Mouse (Mus musculus) heart, embryonic 14.5 days (tissue): ENCODE data around the gene Myocd. TPM values are rescaled to one million over a fixed set of nuclear protein-coding genes. Genes with fewer than 3 reads are reported as not detected.
A peak's percentile ranks its signal among the peaks of the same experiment; 100 is the strongest.

Experiments used
- ATAC-seq: fragments of 200-750 bp; cut with Nextera tagmentation; 2 replicates; pipeline ENCODE4 v1.8.0; 2017; ENCODE audit warnings: low read depth, moderate TSS enrichment; ENCODE audit not compliant: insufficient number of reproducible peaks, insufficient read depth, low FRiP score
- H3K27ac ChIP-seq, 2 experiments: fragments of 200-500 bp in 1 of 2; fragments of 300-500 bp in 1 of 2; sonication (generic) in 1 of 2; replicated peaks in 1 of 2; 2 replicates each; pipeline ENCODE4 v1.5.1; 2012 to 2014; ENCODE audit warnings: low read depth in 2 of 2, low read length in 2 of 2, control low read depth in 1 of 2, mild to moderate bottlenecking in 1 of 2, mixed read lengths in 1 of 2; ENCODE audit not compliant: control insufficient read depth in 1 of 2, insufficient read depth in 1 of 2
- H3K27me3 ChIP-seq: fragments of 300-500 bp; sonication (generic); 2 replicates; pipeline ENCODE4 v1.6.1; 2014; ENCODE audit warnings: mild to moderate bottlenecking, low read length, control low read depth; ENCODE audit not compliant: control insufficient read depth, insufficient read depth
- H3K36me3 ChIP-seq: fragments of 300-500 bp; sonication (generic); 2 replicates; pipeline ENCODE4 v1.6.1; 2014; ENCODE audit warnings: mild to moderate bottlenecking, control low read depth, low read length, mixed read lengths; ENCODE audit not compliant: control insufficient read depth, insufficient read depth
- H3K4me1 ChIP-seq, 2 experiments: fragments of 200-500 bp in 1 of 2; fragments of 300-500 bp in 1 of 2; sonication (generic) in 1 of 2; 2 replicates each; pipeline ENCODE4 v1.6.1; 2012 to 2014; ENCODE audit warnings: low read length in 2 of 2, control low read depth in 1 of 2, mixed read lengths in 1 of 2; ENCODE audit not compliant: control insufficient read depth in 2 of 2, insufficient read depth in 2 of 2
- H3K4me2 ChIP-seq: fragments of 300-500 bp; sonication (generic); 2 replicates; pipeline ENCODE4 v1.6.1; 2014; ENCODE audit warnings: mild to moderate bottlenecking, low read length
- H3K4me3 ChIP-seq, 2 experiments: fragments of 200-500 bp in 1 of 2; fragments of 300-500 bp in 1 of 2; sonication (generic) in 1 of 2; 2 replicates each; pipeline ENCODE4 v1.5.1; 2012 to 2014; ENCODE audit warnings: low read length in 2 of 2, mild to moderate bottlenecking in 2 of 2, control low read depth in 1 of 2, low read depth in 1 of 2, moderate library complexity in 1 of 2; ENCODE audit not compliant: control insufficient read depth in 1 of 2, insufficient read depth in 1 of 2
- H3K9ac ChIP-seq: fragments of 300-500 bp; sonication (generic); 2 replicates; pipeline ENCODE4 v1.6.1; 2014; ENCODE audit warnings: mild to moderate bottlenecking, low read length
- H3K9me3 ChIP-seq: fragments of 300-500 bp; sonication (generic); 2 replicates; pipeline ENCODE4 v1.6.1; 2016; ENCODE audit warnings: low read length, control low read depth; ENCODE audit not compliant: control insufficient read depth
- WGBS: fragments of 180-500 bp; shearing (Covaris S2); extraction: QIAGEN DNeasy Blood & Tissue Kit; methylation state at CpG from one replicate; pipeline ENCODE4 v1.1.7; 2014; 5-methylcytosine and 5-hydroxymethylcytosine counted together
- polyA plus RNA-seq: library from polyadenylated mRNA; unstranded; fragments of >200 nt; fragmentation: Nextera tagmentation; extraction: Ambion mirVana; gene quantifications from 2 replicates; pipeline ENCODE4 v1.2.1, GENCODE M21; 2014

The Myocd gene
- polyA plus RNA-seq = 68.7 and 69.8 TPM in 2 replicates

DNA sequence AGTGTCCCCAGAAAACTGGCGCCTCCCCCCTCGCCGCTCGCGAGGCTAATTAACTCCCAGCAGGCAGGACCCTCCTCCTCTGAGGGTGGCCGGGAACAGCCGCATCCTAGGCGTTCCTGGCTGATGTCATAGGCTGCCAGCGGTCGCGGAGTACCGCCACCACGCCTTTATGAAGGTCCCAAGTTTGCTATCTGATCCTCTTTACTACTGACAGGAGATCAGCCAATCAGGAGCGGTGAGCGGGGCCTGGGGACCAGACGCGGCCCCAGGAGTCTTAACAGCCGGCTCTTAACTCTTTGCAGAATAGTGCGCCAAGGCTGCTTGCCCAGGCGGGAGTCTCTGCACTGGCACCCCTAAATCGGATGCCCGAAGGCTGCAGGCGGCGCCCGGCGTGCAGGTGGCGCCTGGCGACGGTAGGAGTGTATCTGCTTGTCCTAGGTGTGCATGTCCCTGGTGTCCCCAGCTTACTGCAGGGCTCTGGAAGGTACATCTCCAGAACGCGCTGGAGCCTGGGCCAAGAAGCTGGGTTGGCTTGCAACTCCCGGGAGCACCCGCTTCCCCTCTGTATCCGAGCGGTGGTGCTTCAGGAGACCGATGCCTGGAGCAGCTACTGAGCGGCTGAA, at the start of gene Myocd:
Myocd (minus strand) TSS at position 139 of the 623 bp plus-strand sequence.
- Histone ChIP-seq H3K4me3 (peak within 1 kb of the TSS; percentile 57 to 92), H3K36me3 (0 out of 2 replicates have a peak, but pooled peaks cover 3% of the 10 kb centered on the region), H3K9me3 (no peaks in the 10 kb centered on the region), H3K4me1 (peaks cover 8 to 16% of the 10 kb centered on the region in 2 experiments), H3K4me2 (peak within 1 kb of the TSS; percentile 67), H3K27me3 (no peaks in the 10 kb centered on the region), H3K9ac (peak within 1 kb of the TSS; percentile 85), H3K27ac (peak within 1 kb of the TSS; percentile 83 to 92)
- peak; percentile 89 for ATAC-seq
- WGBS = under 1% methylated on average over 37 of the region's 37 CpGs

GRCm38 (mm10) chr11:65303824-65304223, 34.0 kb upstream of the Myocd start:
- Histone ChIP-seq H3K27ac (peak overlapping the region; percentile 84 to 88), H3K36me3 (no peaks in the 10 kb centered on the region), H3K9ac (no peak overlapping the region), H3K4me3 (no peak overlapping the region), H3K4me1 (peaks cover 19 to 49% of the 10 kb centered on the region in 2 experiments), H3K4me2 (no peak overlapping the region), H3K27me3 (no peaks in the 10 kb centered on the region), H3K9me3 (0 out of 2 replicates have a peak, but pooled peaks cover 3% of the 10 kb centered on the region)
- WGBS = 0% methylated on average over 3 of the region's 3 CpGs
- peak; percentile 91 for ATAC-seq

DNA sequence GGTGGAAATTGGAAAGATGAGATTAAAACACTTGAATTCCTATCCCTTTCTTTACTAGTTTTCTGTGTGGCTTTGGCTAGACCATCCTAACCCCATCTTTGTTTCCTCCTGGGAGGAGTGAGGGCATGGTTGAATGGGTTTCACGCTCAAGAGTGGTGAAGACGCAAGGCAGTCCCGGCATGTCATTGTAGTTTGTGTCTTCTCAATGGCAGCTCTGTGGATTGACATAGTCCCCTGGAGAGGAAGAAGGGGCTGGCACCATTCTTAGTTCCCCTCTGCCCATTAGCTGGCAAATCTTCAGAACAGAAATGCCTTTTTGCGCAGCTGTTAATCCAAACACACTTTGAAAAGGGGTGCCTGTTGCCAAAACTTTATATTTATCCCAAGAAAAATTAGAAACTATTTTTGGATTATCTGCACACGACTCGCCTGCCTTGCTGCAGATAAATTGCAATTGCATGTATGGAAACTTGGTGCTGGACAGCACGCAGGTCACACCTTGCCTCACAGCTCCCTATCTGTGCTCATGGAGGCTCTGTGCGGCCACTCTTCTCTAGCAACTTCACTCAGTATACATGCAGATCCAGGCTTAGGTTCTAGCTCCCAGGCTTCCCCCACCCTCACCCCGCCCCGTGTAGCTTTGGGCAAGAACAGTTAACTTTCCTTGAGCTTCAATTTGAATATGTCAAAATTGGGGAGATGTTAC, 24.5 kb upstream of the Myocd start:
- Histone ChIP-seq H3K4me3 (no peak overlapping the region), H3K27me3 (no peaks in the 10 kb centered on the region), H3K27ac (no peak overlapping the region), H3K9ac (no peak overlapping the region), H3K4me2 (no peak overlapping the region), H3K36me3 (no peaks in the 10 kb centered on the region), H3K9me3 (no peaks in the 10 kb centered on the region), H3K4me1 (peaks cover 17 to 29% of the 10 kb centered on the region in 2 experiments)
- 64% methylated on average over 10 of the region's 10 CpGs for WGBS
- no peak for ATAC-seq

GRCm38 (mm10) chr11:65292994-65293393, 23.2 kb upstream of the Myocd start:
- Histone ChIP-seq H3K4me1 (peaks cover 17 to 24% of the 10 kb centered on the region in 2 experiments), H3K4me3 (no peak overlapping the region), H3K9ac (no peak overlapping the region), H3K27ac (no peak overlapping the region), H3K9me3 (no peaks in the 10 kb centered on the region), H3K36me3 (no peaks in the 10 kb centered on the region), H3K4me2 (no peak overlapping the region), H3K27me3 (no peaks in the 10 kb centered on the region)
- ATAC-seq = no peak

DNA sequence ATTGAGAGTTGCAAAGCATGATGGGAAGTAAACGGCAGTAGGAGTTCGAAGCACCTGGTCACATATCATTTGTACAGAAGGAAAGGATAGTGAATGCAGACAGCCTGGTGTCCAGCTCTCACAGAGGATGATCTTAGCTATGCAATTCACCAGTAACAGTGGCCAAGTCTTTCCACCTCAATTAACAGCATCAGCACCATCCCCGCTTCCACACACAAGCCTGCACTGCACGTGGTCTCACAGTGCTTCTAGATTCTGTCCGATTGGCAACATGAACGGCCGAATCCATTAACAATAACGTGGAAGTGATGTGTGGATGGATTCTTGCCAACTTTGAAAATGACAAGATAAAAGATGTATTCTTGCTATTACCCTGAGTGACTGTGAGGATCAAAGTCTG, 17.9 kb upstream of the Myocd start:
- Histone ChIP-seq H3K36me3 (no peaks in the 10 kb centered on the region), H3K4me2 (no peak overlapping the region), H3K9ac (no peak overlapping the region), H3K4me3 (no peak overlapping the region), H3K9me3 (no peaks in the 10 kb centered on the region), H3K27me3 (no peaks in the 10 kb centered on the region), H3K27ac (no peak overlapping the region), H3K4me1 (no peaks in the 10 kb centered on the region)
- no peak for ATAC-seq
- 89% methylated on average over 8 of the region's 8 CpGs for WGBS

DNA sequence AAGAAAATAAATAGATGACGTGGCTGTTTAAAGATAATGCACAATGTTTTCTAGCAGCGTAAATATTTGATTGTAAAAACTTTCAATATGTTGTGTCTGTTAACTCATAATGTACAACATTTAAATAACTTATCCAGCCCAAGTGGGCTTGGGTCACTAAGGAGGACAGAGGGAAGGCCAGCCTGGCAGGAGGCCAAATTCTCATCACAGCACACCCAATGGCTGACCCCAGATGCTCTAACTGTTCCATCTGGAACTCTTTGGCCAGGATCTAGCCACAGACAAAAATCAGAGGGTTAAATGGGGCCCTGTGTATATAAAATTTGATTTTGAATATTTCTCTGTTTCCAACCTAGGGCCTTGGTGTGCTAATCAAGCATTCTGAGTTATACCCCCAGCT, 16.4 kb upstream of the Myocd start:
- Histone ChIP-seq H3K27ac (no peak overlapping the region), H3K27me3 (no peaks in the 10 kb centered on the region), H3K9ac (no peak overlapping the region), H3K9me3 (no peaks in the 10 kb centered on the region), H3K36me3 (no peaks in the 10 kb centered on the region), H3K4me1 (no peaks in the 10 kb centered on the region), H3K4me2 (no peak overlapping the region), H3K4me3 (no peak overlapping the region)
- no peak for ATAC-seq
- WGBS = 81% methylated on average over 2 of the region's 2 CpGs

- H3K36me3 ChIP-seq = no peaks in the 10 kb centered on the region
- H3K4me1 ChIP-seq = peaks cover 5 to 13% of the 10 kb centered on the region in 2 experiments
- 73% methylated on average over 6 of the region's 6 CpGs for WGBS
- H3K4me3 ChIP-seq = no peak overlapping the region
- no peaks in the 10 kb centered on the region for H3K9me3 ChIP-seq
- no peaks in the 10 kb centered on the region for H3K27me3 ChIP-seq
- no peak overlapping the region for H3K4me2 ChIP-seq
- H3K9ac ChIP-seq = no peak overlapping the region
- no peak overlapping the region for H3K27ac ChIP-seq
- ATAC-seq = no peak
Measured at GRCm38 (mm10) chr11:65275441-65275840, 5.7 kb upstream of the Myocd start.
